Mouse (Mus musculus): Measurements from ENCODE around the gene Mfsd6l. TPM values are rescaled to one million over a fixed set of nuclear protein-coding genes. Genes with fewer than 3 reads are reported as not detected.

Mfsd6l gene
- polyA plus RNA-seq, 1 experiment from 2014 or later: 1.4 TPM

GRCm38 (mm10) chr11:68602200-68602931, 46.4 kb downstream of the Mfsd6l start:
- ATAC-seq (ENCODE audit: low FRiP score, low TSS enrichment): peak; percentile 76
- no peak overlapping the region for H3K4me2 ChIP-seq (replicated peaks; ENCODE audit: low read depth, low read length)

GRCm38 (mm10) chr11:68607046-68607445, 51.1 kb downstream of the Mfsd6l start:
- ATAC-seq (ENCODE audit: low FRiP score, low TSS enrichment): no peak
- Histone ChIP-seq H3K4me3 (ENCODE audit: low read length) (no peak overlapping the region), H3K27ac (ENCODE audit: low read depth, low read length) (no peak overlapping the region), H3K27me3 (ENCODE audit: control insufficient read depth, insufficient read depth, low read length) (no peaks in the 10 kb centered on the region), H3K4me1 (ENCODE audit: control insufficient read depth, insufficient read depth, low read length) (peaks cover 14% of the 10 kb centered on the region), H3K36me3 (ENCODE audit: control insufficient read depth, insufficient read depth, low read length) (no peaks in the 10 kb centered on the region), H3K9ac (ENCODE audit: low read depth, low read length) (no peak overlapping the region), H3K9me3 (ENCODE audit: control insufficient read depth, low read length) (no peaks in the 10 kb centered on the region), H3K4me2 (replicated peaks; ENCODE audit: low read depth, low read length) (no peak overlapping the region)
- WGBS: 83% methylated on average over 2 of the region's 2 CpGs

More at GRCm38 (mm10) chr11:68602200-68602931, 46.4 kb downstream of the Mfsd6l start:
- Histone ChIP-seq H3K9ac (ENCODE audit: low read depth, low read length) (no peak overlapping the region), H3K36me3 (ENCODE audit: control insufficient read depth, insufficient read depth, low read length) (no peaks in the 10 kb centered on the region), H3K27me3 (ENCODE audit: control insufficient read depth, insufficient read depth, low read length) (no peaks in the 10 kb centered on the region), H3K4me3 (ENCODE audit: low read length) (no peak overlapping the region), H3K4me1 (ENCODE audit: control insufficient read depth, insufficient read depth, low read length) (peaks cover 32% of the 10 kb centered on the region), H3K9me3 (ENCODE audit: control insufficient read depth, low read length) (no peaks in the 10 kb centered on the region), H3K27ac (ENCODE audit: low read depth, low read length) (peak overlapping the region; percentile 85)
- 6% methylated on average over 8 of the region's 8 CpGs for WGBS

Other genes with a start within 250 kb of the Mfsd6l start
- 8.5 and 10.2 TPM in 2 replicates for gene Ntn1, start 155.4 kb upstream of the Mfsd6l start, polyA plus RNA-seq (2014; fragmentation: Nextera tagmentation; extraction: Ambion mirVana)
- 0.41 and 1.5 TPM in 2 replicates for gene Pik3r5, start 124.1 kb upstream of the Mfsd6l start, polyA plus RNA-seq (2014; fragmentation: Nextera tagmentation; extraction: Ambion mirVana)
- 2.3 and 3.7 TPM in 2 replicates for gene Pik3r6, start 53.2 kb upstream of the Mfsd6l start, polyA plus RNA-seq (2014; fragmentation: Nextera tagmentation; extraction: Ambion mirVana)
- gene Ccdc42, start 30.8 kb downstream of the Mfsd6l start, polyA plus RNA-seq (2014; fragmentation: Nextera tagmentation; extraction: Ambion mirVana): 2.5 and 3.0 TPM in 2 replicates
- 115 and 145 TPM in 2 replicates for gene Myh10, start 135.4 kb downstream of the Mfsd6l start, polyA plus RNA-seq (2014; fragmentation: Nextera tagmentation; extraction: Ambion mirVana)